Mouse (Mus musculus): ENCODE measurements around the gene Rgs3. TPM values are rescaled to one million over a fixed set of nuclear protein-coding genes. Genes with fewer than 3 reads are reported as not detected.

Gene Rgs3
- total and polyA plus RNA-seq, 2 experiments = 9.6 to 13.0 TPM

GRCm38 (mm10) chr4:62649536-62650230, 90.0 kb downstream of the Rgs3 start:
- TF ChIP-seq CTCF (IDR thresholded peaks at IDR 0.05; ENCODE audit: low read depth, low read length) (no peak), POLR2A (IDR thresholded peaks at IDR 0.05; ENCODE audit: extremely low read depth, insufficient read depth, low read length) (no peak)
- Histone ChIP-seq H3K4me1 (ENCODE audit: control insufficient read depth, insufficient read depth, low read length) (no peaks in the 10 kb centered on the region), H3K9ac (ENCODE audit: low read depth, low read length) (no peak overlapping the region), H3K36me3 (ENCODE audit: control insufficient read depth, insufficient read depth, low read length) (no peaks in the 10 kb centered on the region; the same call in 1 of the 2 replicates), H3K27me3 (ENCODE audit: control insufficient read depth, insufficient read depth, low read length) (no peaks in the 10 kb centered on the region), H3K4me3 (ENCODE audit: insufficient read depth, low read depth, low read length) (no peak overlapping the region), H3K79me2 (ENCODE audit: control insufficient read depth, insufficient read depth, low read length) (no peaks in the 10 kb centered on the region), H3K27ac (replicated peaks; ENCODE audit: insufficient read depth, low read depth, low read length) (no peak overlapping the region)
- 84% methylated on average over 8 of the region's 8 CpGs for WGBS
- DNase-seq (ENCODE audit: extremely low read depth, low read depth, low spot score) = no peak

- 75% methylated on average over 7 of the region's 7 CpGs for WGBS
- Histone ChIP-seq H3K4me1 (ENCODE audit: control insufficient read depth, insufficient read depth, low read length) (no peaks in the 10 kb centered on the region), H3K27ac (replicated peaks; ENCODE audit: insufficient read depth, low read depth, low read length) (no peak overlapping the region), H3K9ac (ENCODE audit: low read depth, low read length) (no peak overlapping the region), H3K36me3 (ENCODE audit: control insufficient read depth, insufficient read depth, low read length) (no peaks in the 10 kb centered on the region; the same call in 1 of the 2 replicates), H3K79me2 (ENCODE audit: control insufficient read depth, insufficient read depth, low read length) (no peaks in the 10 kb centered on the region), H3K4me3 (ENCODE audit: insufficient read depth, low read depth, low read length) (no peak overlapping the region), H3K27me3 (ENCODE audit: control insufficient read depth, insufficient read depth, low read length) (no peaks in the 10 kb centered on the region)
- no peak for TF ChIP-seq POLR2A (IDR thresholded peaks at IDR 0.05; ENCODE audit: extremely low read depth, insufficient read depth, low read length)
- DNase-seq (ENCODE audit: extremely low read depth, low read depth, low spot score) = no peak
These were observed 91.6 kb downstream of the Rgs3 start for GRCm38 (mm10) chr4:62651179-62651760.

GRCm38 (mm10) chr4:62652215-62652614, 92.6 kb downstream of the Rgs3 start:
- TF ChIP-seq CTCF (IDR thresholded peaks at IDR 0.05; ENCODE audit: low read depth, low read length) (no peak), POLR2A (IDR thresholded peaks at IDR 0.05; ENCODE audit: extremely low read depth, insufficient read depth, low read length) (no peak)
- Histone ChIP-seq H3K79me2 (ENCODE audit: control insufficient read depth, insufficient read depth, low read length) (no peaks in the 10 kb centered on the region), H3K9ac (ENCODE audit: low read depth, low read length) (no peak overlapping the region), H3K27ac (replicated peaks; ENCODE audit: insufficient read depth, low read depth, low read length) (no peak overlapping the region), H3K4me1 (ENCODE audit: control insufficient read depth, insufficient read depth, low read length) (no peaks in the 10 kb centered on the region), H3K36me3 (ENCODE audit: control insufficient read depth, insufficient read depth, low read length) (no peaks in the 10 kb centered on the region), H3K27me3 (ENCODE audit: control insufficient read depth, insufficient read depth, low read length) (no peaks in the 10 kb centered on the region), H3K4me3 (ENCODE audit: insufficient read depth, low read depth, low read length) (no peak overlapping the region)
- DNase-seq (ENCODE audit: extremely low read depth, low read depth, low spot score) = no peak
- 82% methylated on average over 4 of the region's 4 CpGs for WGBS

- no peak overlapping the region for H3K4me3 ChIP-seq (ENCODE audit: insufficient read depth, low read depth, low read length)
- H3K36me3 ChIP-seq (ENCODE audit: control insufficient read depth, insufficient read depth, low read length) = no peaks in the 10 kb centered on the region
- WGBS = 93% methylated on average over 12 of the region's 12 CpGs
- H3K4me1 ChIP-seq (ENCODE audit: control insufficient read depth, insufficient read depth, low read length) = no peaks in the 10 kb centered on the region
- no peak for DNase-seq (ENCODE audit: extremely low read depth, low read depth, low spot score)
- H3K27ac ChIP-seq (replicated peaks; ENCODE audit: insufficient read depth, low read depth, low read length) = no peak overlapping the region
- no peak overlapping the region for H3K9ac ChIP-seq (ENCODE audit: low read depth, low read length)
- H3K79me2 ChIP-seq (ENCODE audit: control insufficient read depth, insufficient read depth, low read length) = no peaks in the 10 kb centered on the region
- no peaks in the 10 kb centered on the region for H3K27me3 ChIP-seq (ENCODE audit: control insufficient read depth, insufficient read depth, low read length)
- no peak for TF ChIP-seq POLR2A (IDR thresholded peaks at IDR 0.05; ENCODE audit: extremely low read depth, insufficient read depth, low read length)
- no peak for TF ChIP-seq CTCF (IDR thresholded peaks at IDR 0.05; ENCODE audit: low read depth, low read length)
These were observed 93.5 kb downstream of the Rgs3 start for GRCm38 (mm10) chr4:62652921-62653757.

GRCm38 (mm10) chr4:62653922-62654661, 94.4 kb downstream of the Rgs3 start:
- Histone ChIP-seq H3K27me3 (ENCODE audit: control insufficient read depth, insufficient read depth, low read length) (no peaks in the 10 kb centered on the region), H3K79me2 (ENCODE audit: control insufficient read depth, insufficient read depth, low read length) (no peaks in the 10 kb centered on the region), H3K9ac (ENCODE audit: low read depth, low read length) (no peak overlapping the region), H3K4me3 (ENCODE audit: insufficient read depth, low read depth, low read length) (no peak overlapping the region), H3K4me1 (ENCODE audit: control insufficient read depth, insufficient read depth, low read length) (no peaks in the 10 kb centered on the region), H3K27ac (replicated peaks; ENCODE audit: insufficient read depth, low read depth, low read length) (no peak overlapping the region), H3K36me3 (ENCODE audit: control insufficient read depth, insufficient read depth, low read length) (no peaks in the 10 kb centered on the region)
- no peak for TF ChIP-seq CTCF (IDR thresholded peaks at IDR 0.05; ENCODE audit: low read depth, low read length)
- no peak for TF ChIP-seq POLR2A (IDR thresholded peaks at IDR 0.05; ENCODE audit: extremely low read depth, insufficient read depth, low read length)
- 87% methylated on average over 5 of the region's 5 CpGs for WGBS
- DNase-seq (ENCODE audit: extremely low read depth, low read depth, low spot score) = no peak
